31 mouse cellular contexts compared by ENCODE assay signal in genomic region chr9:111441151-111441550, GRCm38 (mm10). TPM values are rescaled to one million over a fixed set of nuclear protein-coding genes. Genes with fewer than 3 reads are reported as not detected.
DNase-seq lines count a peak whose midpoint lies in the region; ATAC-seq and TF ChIP-seq lines count a peak whose summit lies in the region.
"Had no signal": no experiment of that assay in that cellular context is flagged by ENCODE, and none has a peak within 500 bp of the region (broad histone marks: within the 10 kb centered on the region; RNA-seq: fewer than 3 reads in every experiment).

No protein-coding gene starts in this region.

- 0 out of 2 replicates have a peak overlapping the region, but pooled peaks have one; percentile 13 for H3K4me2 ChIP-seq in forebrain, postnatal 0 days (ENCODE audit: low read depth)
- H3K4me2 ChIP-seq in forebrain, embryonic 15.5 days (replicated peaks): no peak overlapping the region
- H3K4me2 ChIP-seq: heart, embryonic 13.5 days; lung, embryonic 15.5 days; midbrain, embryonic 11.5 days; neural tube, embryonic 12.5 days; stomach, embryonic 15.5 days had no signal

- no peak for DNase-seq in forebrain, postnatal 0 days
- DNase-seq in left cerebral cortex, adult 2 months (ENCODE audit: extremely low spot score in 1 of 2, low spot score in 2 of 2): no peak
- no peak for DNase-seq in left cerebral cortex, adult 9 months (ENCODE audit: low spot score in 2 of 2)
- peak; percentile 46 for DNase-seq in kidney, postnatal 10 days
- no peak for DNase-seq in cerebellum, adult 11-12 months
- DNase-seq: adrenal gland, adult 2 months; adrenal gland, postnatal 36 days; cerebellum, adult 2 months; cerebellum, postnatal 36 days; heart, postnatal 10 days; layer of hippocampus, postnatal 36 days; liver; retina, postnatal 1 day; right cerebral cortex, postnatal 14 days; thymus, postnatal 14 days had no signal

- intact Hi-C loops in left cerebral cortex, adult 2 months (cut with DNase I): loop anchor here (5.0 kb wide), 2 partner anchors 36 to 129 kb away; partner anchors contain the start of gene Trank1

- no peak overlapping the region for H3K4me3 ChIP-seq in forebrain, postnatal 0 days (ENCODE audit: low read depth, low read length)
- no peak overlapping the region for H3K4me3 ChIP-seq in forebrain, embryonic 15.5 days
- H3K4me3 ChIP-seq in left cerebral cortex, adult 2 months: peak overlapping the region; percentile 22
- H3K4me3 ChIP-seq: embryonic facial prominence, embryonic 13.5 days; forebrain, embryonic 10.5 days; heart, embryonic 13.5 days; hindbrain, embryonic 10.5 days; hindbrain, embryonic 15.5 days; lung, embryonic 15.5 days; neural tube, embryonic 12.5 days; stomach, embryonic 15.5 days had no signal

- no peak overlapping the region for H3K27ac ChIP-seq in forebrain, postnatal 0 days (ENCODE audit: low read depth, low read length)
- no peak overlapping the region for H3K27ac ChIP-seq in forebrain, embryonic 15.5 days (replicated peaks)
- H3K27ac ChIP-seq in left cerebral cortex, adult 2 months: peak overlapping the region; percentile 28
- H3K27ac ChIP-seq: embryonic facial prominence, embryonic 13.5 days; forebrain, embryonic 10.5 days; heart, embryonic 13.5 days; hindbrain, embryonic 10.5 days; hindbrain, embryonic 15.5 days; lung, embryonic 15.5 days; neural tube, embryonic 12.5 days; stomach, embryonic 15.5 days had no signal

- H3K36me3 ChIP-seq in forebrain, postnatal 0 days (ENCODE audit: insufficient read depth): no peaks in the 10 kb centered on the region
- no peaks in the 10 kb centered on the region for H3K36me3 ChIP-seq in forebrain, embryonic 15.5 days
- H3K36me3 ChIP-seq: embryonic facial prominence, embryonic 13.5 days; forebrain, embryonic 10.5 days; heart, embryonic 13.5 days; hindbrain, embryonic 10.5 days; hindbrain, embryonic 15.5 days; lung, embryonic 15.5 days; neural tube, embryonic 12.5 days; stomach, embryonic 15.5 days had no signal

- TF ChIP-seq CTCF in forebrain, postnatal 0 days (IDR thresholded peaks at IDR 0.05; ENCODE audit: low read depth): no peak
- TF ChIP-seq CTCF in left cerebral cortex, adult 2 months (IDR thresholded peaks at IDR 0.05): no peak

- no peaks in the 10 kb centered on the region for H3K4me1 ChIP-seq in forebrain, postnatal 0 days (ENCODE audit: insufficient read depth)
- H3K4me1 ChIP-seq in forebrain, embryonic 15.5 days: peaks cover 7% of the 10 kb centered on the region; the same call in 1 of the 2 replicates

- WGBS in forebrain, postnatal 0 days: 88% methylated on average over 2 of the region's 2 CpGs
- WGBS in forebrain, embryonic 15.5 days: 83% methylated on average over 2 of the region's 2 CpGs

- H3K27me3 ChIP-seq in forebrain, postnatal 0 days (ENCODE audit: insufficient read depth, low read length): peaks cover 11% of the 10 kb centered on the region; the same call in 1 of the 2 replicates
- no peaks in the 10 kb centered on the region for H3K27me3 ChIP-seq in forebrain, embryonic 15.5 days

- no peaks in the 10 kb centered on the region for H3K9me3 ChIP-seq in forebrain, postnatal 0 days (ENCODE audit: low read length)
- H3K9me3 ChIP-seq in forebrain, embryonic 15.5 days: no peaks in the 10 kb centered on the region
- H3K9me3 ChIP-seq: embryonic facial prominence, embryonic 13.5 days; forebrain, embryonic 10.5 days; heart, embryonic 13.5 days; hindbrain, embryonic 10.5 days; hindbrain, embryonic 15.5 days; lung, embryonic 15.5 days; neural tube, embryonic 12.5 days; stomach, embryonic 15.5 days had no signal

- H3K9ac ChIP-seq in forebrain, postnatal 0 days: no peak overlapping the region
- H3K9ac ChIP-seq in forebrain, embryonic 15.5 days (replicated peaks): no peak overlapping the region
- H3K9ac ChIP-seq: embryonic facial prominence, embryonic 13.5 days; heart, embryonic 13.5 days; hindbrain, embryonic 15.5 days; lung, embryonic 15.5 days; neural tube, embryonic 12.5 days; stomach, embryonic 15.5 days had no signal

- no peak for ATAC-seq in forebrain, postnatal 0 days
- ATAC-seq in forebrain, embryonic 15.5 days (replicated peaks): no peak
- ATAC-seq in megakaryocyte-erythroid progenitor cell, adult 5-6 weeks (replicated peaks; ENCODE audit: low FRiP score, low TSS enrichment, poor library complexity, severe bottlenecking): no peak
- ATAC-seq: activated CD4-positive, CD25-positive, alpha-beta regulatory T cell, adult 4 months; forebrain, embryonic 16.5 days; midbrain, embryonic 16.5 days had no signal

RNA-seq across cellular contexts. Expression of gene Dclk3, which starts 2.3 kb away (rescaled TPM):
- total RNA-seq in forebrain, postnatal 0 days (2014; rRNA removed): 20.1 and 20.8 TPM in 2 replicates
- 8.6 and 11.6 TPM in 2 replicates for polyA plus RNA-seq in forebrain, postnatal 0 days (2015; fragmentation: Nextera tagmentation; extraction: Ambion mirVana)
- 5.3 and 5.4 TPM in 2 replicates for polyA plus RNA-seq in forebrain, embryonic 15.5 days (2015; fragmentation: Nextera tagmentation; extraction: Ambion mirVana)
- 10 to 100 TPM; 50.8 to 54.7 TPM for total RNA-seq in left cerebral cortex, adult 2 months (2021)
- total RNA-seq in megakaryocyte-erythroid progenitor cell, adult 5-6 weeks (2014; fragmentation: Nextera tagmentation): not detected in 2 replicates
- not detected in 2 replicates for total RNA-seq in megakaryocyte-erythroid progenitor cell, adult 5-6 weeks (2017)
- total RNA-seq: megakaryocyte progenitor cell, adult 5-6 weeks had no signal
- polyA plus RNA-seq: activated CD4-positive, CD25-positive, alpha-beta regulatory T cell, adult 4 months; C2C12 had no signal

Comparison
In these comparisons a context has a peak if more than half of its experiments do, and no peak if none do; other contexts are left out.
1. RNA of gene Dclk3, which starts 2.3 kb away (total RNA-seq): 50.8 to 54.7 TPM in left cerebral cortex, adult 2 months and 20.1 to 20.8 TPM in forebrain, postnatal 0 days; not detected in megakaryocyte-erythroid progenitor cell, adult 5-6 weeks; every median in the first group is over 10 times any median in the second.